Mouse (Mus musculus): ENCODE measurements at regions not wholly inside any gene's neighbourhood (a gene's known extent, or its start where the extent isn't known, plus 50 kb on each side); places are given as distances from the start of the nearest gene placed in this dataset.

DNA sequence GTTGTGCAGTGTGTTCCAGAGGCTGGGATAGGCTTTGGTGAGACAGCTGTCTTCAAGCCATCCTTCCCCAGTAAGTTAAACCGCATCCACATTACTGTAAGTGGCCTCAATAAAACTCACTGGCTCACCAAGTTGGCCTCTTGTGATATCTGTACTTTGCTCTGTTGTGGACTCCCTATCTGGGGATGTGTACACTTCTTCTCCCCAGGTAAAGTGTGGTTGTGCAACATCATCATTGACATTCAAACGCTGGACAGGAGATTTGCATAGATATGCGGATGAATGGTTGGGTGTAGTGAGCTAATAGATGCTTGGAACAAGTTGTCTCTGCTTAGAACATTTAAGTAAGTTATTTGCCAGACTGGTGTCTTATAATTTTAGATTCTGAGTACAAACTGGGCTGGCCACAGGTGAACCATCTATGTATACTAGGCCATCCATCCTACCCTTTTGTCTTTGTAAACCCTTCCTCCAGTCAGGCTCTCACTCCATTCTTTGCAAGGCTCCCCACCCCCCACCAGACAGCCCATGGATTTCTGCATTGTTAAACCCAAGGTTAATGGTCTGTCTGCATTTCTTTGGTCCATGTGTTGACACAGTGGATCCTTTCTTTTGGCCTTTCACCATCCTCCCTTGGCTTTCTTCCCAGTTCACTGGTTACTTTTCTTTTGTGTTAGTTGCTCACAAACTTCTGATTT, 303.0 kb downstream of the Plpp3 start:
- no peaks in the 10 kb centered on the region for H3K36me3 ChIP-seq (ENCODE audit: control insufficient read depth, insufficient read depth, low read length)
- ATAC-seq = no peak
- no peaks in the 10 kb centered on the region for H3K4me1 ChIP-seq (ENCODE audit: control insufficient read depth, insufficient read depth, low read depth, low read length)
- 72% methylated on average over 3 of the region's 3 CpGs for WGBS
- no peak overlapping the region for H3K4me2 ChIP-seq (ENCODE audit: low read length)
- H3K27ac ChIP-seq (ENCODE audit: low read depth, low read length) = no peak overlapping the region
- no peak overlapping the region for H3K9ac ChIP-seq (ENCODE audit: low read depth, low read length)
- H3K4me3 ChIP-seq (ENCODE audit: low read length) = no peak overlapping the region
- no peaks in the 10 kb centered on the region for H3K9me3 ChIP-seq (ENCODE audit: control insufficient read depth, low read length)
- H3K27me3 ChIP-seq (replicated peaks; ENCODE audit: control insufficient read depth, insufficient read depth, low read length) = no peaks in the 10 kb centered on the region

DNA sequence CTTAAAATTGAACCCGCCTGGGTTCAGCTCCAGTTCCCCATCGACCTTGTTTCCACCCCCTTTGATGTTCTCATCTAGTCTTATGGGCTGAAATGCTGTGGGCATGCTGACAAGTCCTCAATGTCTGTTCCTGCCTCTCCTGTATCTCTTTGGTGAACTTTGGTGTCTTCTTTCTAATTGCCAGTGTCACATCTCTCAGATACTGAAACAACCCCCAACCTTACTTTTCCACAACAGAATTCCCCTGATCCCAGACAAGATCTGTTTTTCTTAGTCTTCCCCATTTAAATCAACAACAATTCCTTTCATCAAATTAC, 303.5 kb downstream of the Plpp3 start:
- Histone ChIP-seq H3K4me1 (ENCODE audit: control insufficient read depth, insufficient read depth, low read depth, low read length) (no peaks in the 10 kb centered on the region), H3K36me3 (ENCODE audit: control insufficient read depth, insufficient read depth, low read length) (no peaks in the 10 kb centered on the region), H3K9me3 (ENCODE audit: control insufficient read depth, low read length) (no peaks in the 10 kb centered on the region), H3K27ac (ENCODE audit: low read depth, low read length) (no peak overlapping the region), H3K4me2 (ENCODE audit: low read length) (no peak overlapping the region), H3K9ac (ENCODE audit: low read depth, low read length) (no peak overlapping the region), H3K27me3 (replicated peaks; ENCODE audit: control insufficient read depth, insufficient read depth, low read length) (no peaks in the 10 kb centered on the region), H3K4me3 (ENCODE audit: low read length) (no peak overlapping the region)
- no peak for ATAC-seq
- 17% methylated on average over 2 of the region's 2 CpGs for WGBS

DNA sequence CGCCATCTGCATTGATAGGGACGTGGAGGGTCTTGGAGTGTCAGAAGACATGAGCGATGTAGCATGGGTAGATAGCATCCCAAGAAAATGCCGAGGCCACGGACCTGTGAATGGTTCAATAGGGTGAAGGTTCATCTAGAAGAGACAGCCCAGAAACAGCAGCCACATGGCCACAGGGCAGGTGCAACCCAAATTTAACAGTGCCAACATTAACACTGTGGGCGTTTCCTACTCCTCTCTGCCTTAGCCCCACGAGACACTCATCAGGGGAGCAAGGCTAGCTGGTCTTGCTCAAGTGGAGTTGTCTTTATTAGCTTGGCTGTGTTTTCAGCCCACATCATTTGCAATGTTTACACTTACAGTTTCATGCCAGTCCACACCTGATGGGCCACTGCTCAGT, 310.7 kb downstream of the Plpp3 start:
- H3K4me2 ChIP-seq (ENCODE audit: low read length) = no peak overlapping the region
- WGBS = 94% methylated on average over 7 of the region's 7 CpGs
- H3K4me1 ChIP-seq (ENCODE audit: control insufficient read depth, insufficient read depth, low read depth, low read length) = no peaks in the 10 kb centered on the region
- no peaks in the 10 kb centered on the region for H3K36me3 ChIP-seq (ENCODE audit: control insufficient read depth, insufficient read depth, low read length)
- H3K9me3 ChIP-seq (ENCODE audit: control insufficient read depth, low read length) = no peaks in the 10 kb centered on the region
- H3K9ac ChIP-seq (ENCODE audit: low read depth, low read length) = no peak overlapping the region
- no peaks in the 10 kb centered on the region for H3K27me3 ChIP-seq (replicated peaks; ENCODE audit: control insufficient read depth, insufficient read depth, low read length)
- no peak for ATAC-seq
- no peak overlapping the region for H3K4me3 ChIP-seq (ENCODE audit: low read length)
- H3K27ac ChIP-seq (ENCODE audit: low read depth, low read length) = no peak overlapping the region

DNA sequence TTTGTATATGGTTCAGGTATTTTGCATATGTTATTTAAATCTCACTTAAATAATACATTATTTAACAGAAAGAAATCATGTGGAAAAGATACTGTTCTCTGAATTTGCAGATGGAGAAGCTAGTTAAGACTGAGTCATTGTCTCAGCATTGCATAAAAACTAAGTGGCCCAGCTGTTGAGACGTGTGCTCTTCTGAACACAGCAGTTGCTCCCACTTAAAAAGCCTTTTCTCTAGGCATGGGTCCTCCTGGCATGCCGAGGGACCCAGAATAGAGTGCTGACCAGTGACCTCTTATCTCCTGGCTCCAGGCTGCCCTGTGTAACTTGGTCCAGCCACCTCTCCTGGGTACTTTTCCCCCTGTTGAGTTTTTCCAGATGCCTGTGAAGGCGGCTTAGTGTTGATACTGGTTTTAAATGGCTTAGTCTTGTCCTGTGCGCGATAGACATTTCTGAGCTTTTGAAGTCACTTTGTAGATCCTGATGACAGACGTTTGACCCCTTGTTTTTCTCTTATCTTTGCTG, 312.2 kb downstream of the Plpp3 start:
- Histone ChIP-seq H3K9me3 (ENCODE audit: control insufficient read depth, low read length) (no peaks in the 10 kb centered on the region), H3K27ac (ENCODE audit: low read depth, low read length) (no peak overlapping the region), H3K27me3 (replicated peaks; ENCODE audit: control insufficient read depth, insufficient read depth, low read length) (no peaks in the 10 kb centered on the region), H3K4me3 (ENCODE audit: low read length) (no peak overlapping the region), H3K4me1 (ENCODE audit: control insufficient read depth, insufficient read depth, low read depth, low read length) (no peaks in the 10 kb centered on the region), H3K9ac (ENCODE audit: low read depth, low read length) (no peak overlapping the region), H3K36me3 (ENCODE audit: control insufficient read depth, insufficient read depth, low read length) (no peaks in the 10 kb centered on the region), H3K4me2 (ENCODE audit: low read length) (no peak overlapping the region)
- 81% methylated on average over 6 of the region's 6 CpGs for WGBS
- no peak for ATAC-seq

DNA sequence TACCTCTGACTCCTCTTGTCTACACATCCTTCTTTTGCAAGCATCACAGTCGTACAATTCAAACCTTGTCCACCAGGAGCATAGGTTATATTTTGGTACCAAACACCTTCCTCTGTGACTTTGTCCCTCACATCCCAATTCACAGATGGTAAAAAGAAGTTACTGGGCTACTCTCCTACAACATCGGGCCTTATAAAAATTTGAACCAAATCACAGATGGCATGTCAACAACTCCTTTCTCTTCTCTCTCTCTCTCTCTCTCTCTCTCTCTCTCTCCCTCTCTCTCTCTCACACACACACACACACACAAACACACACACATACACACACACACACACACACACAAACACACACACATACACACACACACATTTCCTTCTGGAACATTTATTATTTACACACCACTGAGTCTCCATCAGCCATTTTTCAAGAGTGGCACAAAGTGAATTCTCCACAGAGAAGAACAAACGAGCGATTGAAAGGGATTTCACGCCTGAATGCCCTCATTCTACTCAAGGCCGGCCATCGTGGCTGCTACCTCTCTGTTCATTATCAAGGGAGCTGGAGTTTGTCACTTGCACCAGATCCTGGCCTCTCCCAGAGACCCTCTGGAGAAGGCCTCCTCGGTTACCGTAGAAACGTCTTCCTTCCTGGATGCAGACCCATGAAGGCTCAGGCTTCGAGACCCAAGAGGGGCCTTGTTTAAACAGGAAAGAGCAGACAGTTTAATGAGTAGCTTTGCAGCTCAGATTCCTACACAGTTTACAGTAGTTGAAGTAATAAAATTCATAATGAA, 314.7 kb upstream of the Gm12728 start:
- no peak overlapping the region for H3K4me3 ChIP-seq (ENCODE audit: low read length)

DNA sequence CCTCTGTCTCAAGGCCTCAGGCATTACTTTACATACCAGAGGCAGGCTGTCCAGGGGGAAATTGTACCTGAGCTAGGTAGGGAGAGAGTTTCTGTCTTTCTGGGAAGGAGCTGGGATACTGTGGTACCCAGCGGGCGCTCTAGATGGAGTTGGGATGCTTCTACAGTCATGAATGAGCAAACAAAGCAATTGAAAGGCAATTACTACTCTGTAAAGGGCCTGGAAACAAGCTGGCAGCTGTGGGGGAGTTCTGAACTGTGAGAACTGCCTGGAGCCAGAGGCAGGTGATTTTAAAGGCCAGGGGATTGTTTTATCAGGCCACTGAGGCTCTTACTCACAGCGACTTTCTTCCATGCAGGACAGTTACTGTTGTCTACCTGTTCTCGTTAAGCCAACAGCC, 313.3 kb upstream of the Gm12728 start:
- 49% methylated on average over 4 of the region's 4 CpGs for WGBS
- Histone ChIP-seq H3K4me3 (ENCODE audit: low read length) (no peak overlapping the region), H3K4me1 (ENCODE audit: control insufficient read depth, insufficient read depth, low read depth, low read length) (peaks cover 3% of the 10 kb centered on the region), H3K9ac (ENCODE audit: low read depth, low read length) (no peak overlapping the region), H3K9me3 (ENCODE audit: control insufficient read depth, low read length) (no peaks in the 10 kb centered on the region), H3K27me3 (replicated peaks; ENCODE audit: control insufficient read depth, insufficient read depth, low read length) (no peaks in the 10 kb centered on the region), H3K4me2 (ENCODE audit: low read length) (no peak overlapping the region), H3K36me3 (ENCODE audit: control insufficient read depth, insufficient read depth, low read length) (no peaks in the 10 kb centered on the region), H3K27ac (ENCODE audit: low read depth, low read length) (peak overlapping the region; percentile 52)
- no peak for ATAC-seq

More for the DNA sequence above, 314.7 kb upstream of the Gm12728 start:
- peaks cover 3% of the 10 kb centered on the region for H3K4me1 ChIP-seq (ENCODE audit: control insufficient read depth, insufficient read depth, low read depth, low read length)
- no peak overlapping the region for H3K4me2 ChIP-seq (ENCODE audit: low read length)
- H3K27ac ChIP-seq (ENCODE audit: low read depth, low read length) = peak overlapping the region; percentile 14; the same call in 1 of the 2 replicates
- H3K9ac ChIP-seq (ENCODE audit: low read depth, low read length) = no peak overlapping the region
- no peaks in the 10 kb centered on the region for H3K27me3 ChIP-seq (replicated peaks; ENCODE audit: control insufficient read depth, insufficient read depth, low read length)
- peak; percentile 95 for ATAC-seq
- no peaks in the 10 kb centered on the region for H3K36me3 ChIP-seq (ENCODE audit: control insufficient read depth, insufficient read depth, low read length)
- H3K9me3 ChIP-seq (ENCODE audit: control insufficient read depth, low read length) = no peaks in the 10 kb centered on the region
- 15% methylated on average over 11 of the region's 11 CpGs for WGBS

DNA sequence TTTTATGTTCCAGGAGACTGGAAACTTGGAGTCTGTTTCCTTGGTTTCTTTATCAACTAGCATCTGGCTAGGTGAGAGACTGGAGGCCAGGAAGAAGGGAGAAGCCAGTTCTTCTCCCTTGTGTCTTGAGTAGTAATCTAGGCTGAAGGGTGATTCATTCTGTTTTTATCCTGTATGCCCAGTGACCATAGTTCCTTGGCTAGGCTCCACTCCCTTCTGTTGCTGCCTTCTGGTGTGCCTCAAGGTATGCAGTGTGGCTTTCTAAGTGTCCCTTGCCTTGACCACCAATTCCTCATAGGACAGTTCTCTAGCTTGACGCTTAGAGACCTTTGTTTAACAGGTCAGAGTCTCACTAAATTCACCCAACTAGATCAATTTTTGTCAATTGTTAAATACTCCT, 303.3 kb upstream of the Gm12728 start:
- H3K9ac ChIP-seq (ENCODE audit: low read depth, low read length) = no peak overlapping the region
- 97% methylated on average over 1 of the region's 1 CpGs for WGBS

DNA sequence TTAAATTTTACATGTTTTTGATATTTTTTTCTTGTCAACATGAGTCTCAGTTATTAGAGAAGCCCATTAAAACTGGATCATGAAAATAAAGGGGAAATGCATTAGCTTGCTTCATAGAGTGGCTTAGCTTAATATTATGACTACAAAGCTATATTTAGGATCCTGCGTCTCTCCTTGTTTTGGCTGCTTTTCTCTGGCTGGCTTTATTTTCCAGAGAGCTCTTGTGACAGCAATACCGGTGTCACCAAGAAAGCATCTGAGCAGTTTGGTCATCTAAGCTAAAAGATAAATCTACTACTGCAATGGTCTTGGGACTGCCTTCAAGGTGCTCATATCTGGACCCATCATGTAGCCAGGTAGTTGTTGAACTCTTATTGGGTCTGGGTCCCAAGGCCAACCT, 293.5 kb upstream of the Gm12728 start:
- Histone ChIP-seq H3K9ac (ENCODE audit: low read depth, low read length) (no peak overlapping the region), H3K9me3 (ENCODE audit: control insufficient read depth, low read length) (no peaks in the 10 kb centered on the region), H3K27me3 (replicated peaks; ENCODE audit: control insufficient read depth, insufficient read depth, low read length) (no peaks in the 10 kb centered on the region), H3K4me2 (ENCODE audit: low read length) (no peak overlapping the region), H3K4me1 (ENCODE audit: control insufficient read depth, insufficient read depth, low read depth, low read length) (no peaks in the 10 kb centered on the region), H3K27ac (ENCODE audit: low read depth, low read length) (no peak overlapping the region), H3K4me3 (ENCODE audit: low read length) (no peak overlapping the region), H3K36me3 (ENCODE audit: control insufficient read depth, insufficient read depth, low read length) (no peaks in the 10 kb centered on the region)
- 87% methylated on average over 2 of the region's 2 CpGs for WGBS
- ATAC-seq = no peak

More for the DNA sequence above, 303.3 kb upstream of the Gm12728 start:
- Histone ChIP-seq H3K4me2 (ENCODE audit: low read length) (no peak overlapping the region), H3K36me3 (ENCODE audit: control insufficient read depth, insufficient read depth, low read length) (no peaks in the 10 kb centered on the region), H3K4me3 (ENCODE audit: low read length) (no peak overlapping the region), H3K27me3 (replicated peaks; ENCODE audit: control insufficient read depth, insufficient read depth, low read length) (no peaks in the 10 kb centered on the region), H3K4me1 (ENCODE audit: control insufficient read depth, insufficient read depth, low read depth, low read length) (no peaks in the 10 kb centered on the region), H3K9me3 (ENCODE audit: control insufficient read depth, low read length) (no peaks in the 10 kb centered on the region), H3K27ac (ENCODE audit: low read depth, low read length) (no peak overlapping the region)
- ATAC-seq = no peak

DNA sequence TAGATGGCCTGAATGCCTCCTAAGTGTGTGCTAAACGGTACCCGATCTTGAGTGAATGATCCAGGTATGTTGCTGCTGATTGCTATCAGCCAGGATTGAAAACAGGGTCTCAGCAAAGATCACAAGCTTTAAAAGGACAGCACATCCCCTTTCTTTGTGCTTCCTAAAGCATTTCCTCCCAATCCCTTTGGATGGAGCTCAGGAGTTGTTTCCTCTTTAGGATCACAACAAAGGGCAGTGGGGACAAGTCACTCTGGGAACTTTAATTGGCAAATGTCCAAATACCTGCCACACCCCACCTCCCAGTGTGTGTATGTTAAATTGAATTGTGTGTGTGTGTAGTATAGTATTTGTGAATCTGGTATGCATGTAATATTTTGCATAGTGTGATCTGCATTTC, 283.5 kb upstream of the Gm12728 start:
- 80% methylated on average over 2 of the region's 2 CpGs for WGBS
- Histone ChIP-seq H3K27ac (ENCODE audit: low read depth, low read length) (no peak overlapping the region), H3K9ac (ENCODE audit: low read depth, low read length) (no peak overlapping the region), H3K9me3 (ENCODE audit: control insufficient read depth, low read length) (no peaks in the 10 kb centered on the region), H3K36me3 (ENCODE audit: control insufficient read depth, insufficient read depth, low read length) (no peaks in the 10 kb centered on the region), H3K4me1 (ENCODE audit: control insufficient read depth, insufficient read depth, low read depth, low read length) (no peaks in the 10 kb centered on the region), H3K27me3 (replicated peaks; ENCODE audit: control insufficient read depth, insufficient read depth, low read length) (no peaks in the 10 kb centered on the region), H3K4me2 (ENCODE audit: low read length) (no peak overlapping the region), H3K4me3 (ENCODE audit: low read length) (no peak overlapping the region)
- ATAC-seq = no peak
